Comparison of ENCODE assay signal across 14 mouse cellular contexts in the genomic region with DNA sequence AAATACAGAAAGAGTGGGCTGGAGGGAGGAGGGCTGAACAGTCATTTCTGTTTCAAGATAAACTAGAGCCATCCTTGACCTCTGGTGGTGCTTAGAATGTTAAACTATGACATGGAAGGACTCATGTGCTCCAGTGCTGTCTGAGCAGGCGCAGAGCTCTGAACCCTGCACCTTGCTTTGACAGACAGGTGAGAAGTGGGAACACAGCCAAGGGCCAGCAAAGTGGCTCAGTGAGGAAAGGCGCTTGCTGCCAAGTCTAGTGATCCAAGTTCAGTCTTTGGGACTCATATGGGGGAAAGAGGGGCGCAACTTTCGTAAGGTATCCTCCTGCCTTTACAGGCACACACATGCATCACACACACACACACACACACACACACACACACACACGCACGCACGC. TPM values are rescaled to one million over a fixed set of nuclear protein-coding genes. Genes with fewer than 3 reads are reported as not detected.
DNase-seq lines count a peak whose midpoint lies in the region; ATAC-seq and TF ChIP-seq lines count a peak whose summit lies in the region.
"Had no signal": no experiment of that assay in that cellular context is flagged by ENCODE, and none has a peak within 500 bp of the region (broad histone marks: within the 10 kb centered on the region; RNA-seq: fewer than 3 reads in every experiment).

No protein-coding gene starts in this region.

- WGBS in liver, postnatal 0 days (ENCODE audit: insufficient replicate concordance): 82% methylated on average over 7 of the region's 7 CpGs
- WGBS in liver, embryonic 11.5 days: 90% methylated on average over 7 of the region's 7 CpGs

- TF ChIP-seq POLR2A in bone marrow macrophage, adult 2 months (IDR thresholded peaks at IDR 0.05; ENCODE audit: borderline replicate concordance, low read depth, low read length): no peak

- peak; percentile 39 for DNase-seq in kidney, adult 9 months
- DNase-seq in kidney, adult 8-10 months: no peak
- DNase-seq in liver, postnatal 0 days: peak; percentile 47
- DNase-seq in liver, embryonic 11.5 days (ENCODE audit: low spot score): no peak
- DNase-seq in Muller cell, postnatal 12 days (ENCODE audit: inconsistent ontology term): no peak

- H3K27ac ChIP-seq in liver, postnatal 0 days (ENCODE audit: low read depth): peak overlapping the region; percentile 8; the same call in 1 of the 2 replicates
- H3K27ac ChIP-seq in liver, embryonic 11.5 days (ENCODE audit: low read depth, low read length): no peak overlapping the region
- H3K27ac ChIP-seq in bone marrow macrophage, adult 2 months (ENCODE audit: insufficient read depth, low read depth, low read length): peak overlapping the region; percentile 71
- H3K27ac ChIP-seq: forebrain, embryonic 10.5 days; forebrain, embryonic 13.5 days; gastrocnemius, adult 2 months; hindbrain, embryonic 12.5 days; hindbrain, embryonic 15.5 days had no signal

- H3K4me2 ChIP-seq in liver, postnatal 0 days (ENCODE audit: low read depth, low read length): no peak overlapping the region
- no peak overlapping the region for H3K4me2 ChIP-seq in liver, embryonic 11.5 days
- H3K4me2 ChIP-seq: heart, embryonic 11.5 days; hindbrain, embryonic 15.5 days had no signal

- no peaks in the 10 kb centered on the region for H3K27me3 ChIP-seq in liver, postnatal 0 days (ENCODE audit: insufficient read depth, low read length)
- no peaks in the 10 kb centered on the region; the same call in 1 of the 2 replicates for H3K27me3 ChIP-seq in liver, embryonic 11.5 days (replicated peaks; ENCODE audit: control insufficient read depth, insufficient read depth, low read length)
- H3K27me3 ChIP-seq: forebrain, embryonic 13.5 days; hindbrain, embryonic 12.5 days; hindbrain, embryonic 15.5 days; Patski had no signal

- TF ChIP-seq EP300 in liver, postnatal 0 days (IDR thresholded peaks at IDR 0.05; ENCODE audit: low read depth): no peak

- no peak for ATAC-seq in liver, postnatal 0 days
- ATAC-seq in liver, embryonic 11.5 days (replicated peaks; ENCODE audit: low FRiP score): no peak
- ATAC-seq: Patski had no signal

- no peaks in the 10 kb centered on the region for H3K36me3 ChIP-seq in liver, postnatal 0 days (replicated peaks; ENCODE audit: insufficient read depth, low read length)
- no peaks in the 10 kb centered on the region for H3K36me3 ChIP-seq in liver, embryonic 11.5 days (ENCODE audit: control insufficient read depth, insufficient read depth, low read length)
- H3K36me3 ChIP-seq: forebrain, embryonic 10.5 days; hindbrain, embryonic 12.5 days; hindbrain, embryonic 15.5 days had no signal

- H3K9ac ChIP-seq in liver, postnatal 0 days (replicated peaks): no peak overlapping the region
- no peak overlapping the region for H3K9ac ChIP-seq in liver, embryonic 11.5 days (ENCODE audit: low read depth, low read length)
- H3K9ac ChIP-seq: forebrain, embryonic 13.5 days; hindbrain, embryonic 12.5 days; hindbrain, embryonic 15.5 days had no signal

- H3K4me1 ChIP-seq in liver, postnatal 0 days (ENCODE audit: insufficient read depth): peaks cover 14% of the 10 kb centered on the region
- H3K4me1 ChIP-seq in liver, embryonic 11.5 days (replicated peaks; ENCODE audit: control insufficient read depth, insufficient read depth, low read length): peaks cover 4% of the 10 kb centered on the region; the same call in 1 of the 2 replicates
- peaks cover 74% of the 10 kb centered on the region for H3K4me1 ChIP-seq in bone marrow macrophage, adult 2 months (ENCODE audit: control insufficient read depth, insufficient read depth, low read length)
- H3K4me1 ChIP-seq: forebrain, embryonic 13.5 days; hindbrain, embryonic 12.5 days; hindbrain, embryonic 15.5 days had no signal

- TF ChIP-seq CTCF in liver, postnatal 0 days (IDR thresholded peaks at IDR 0.05; ENCODE audit: low read depth): no peak
- no peak for TF ChIP-seq CTCF in bone marrow macrophage, adult 2 months (IDR thresholded peaks at IDR 0.05; ENCODE audit: low read depth, low read length)

- no peaks in the 10 kb centered on the region for H3K9me3 ChIP-seq in liver, postnatal 0 days (ENCODE audit: low read length)
- no peaks in the 10 kb centered on the region for H3K9me3 ChIP-seq in liver, embryonic 11.5 days (ENCODE audit: control insufficient read depth, low read length)
- H3K9me3 ChIP-seq: forebrain, embryonic 10.5 days; forebrain, embryonic 13.5 days; hindbrain, embryonic 12.5 days; hindbrain, embryonic 15.5 days had no signal

- no peak overlapping the region for H3K4me3 ChIP-seq in liver, postnatal 0 days (ENCODE audit: low read depth, low read length)
- H3K4me3 ChIP-seq in liver, embryonic 11.5 days (ENCODE audit: low read depth, low read length): no peak overlapping the region
- H3K4me3 ChIP-seq in bone marrow macrophage, adult 2 months (ENCODE audit: insufficient read depth, low read length): no peak overlapping the region
- H3K4me3 ChIP-seq: forebrain, embryonic 13.5 days; gastrocnemius, adult 2 months; hindbrain, embryonic 12.5 days; hindbrain, embryonic 15.5 days had no signal

RNA-seq across cellular contexts. Expression of gene Nenf, which starts 41.8 kb away (rescaled TPM):
- 36.6 and 37.0 TPM in 2 replicates for polyA plus RNA-seq in liver, postnatal 0 days (2015; fragmentation: Nextera tagmentation; extraction: Ambion mirVana)
- polyA plus RNA-seq in liver, embryonic 11.5 days (2014; fragmentation: Nextera tagmentation; extraction: Ambion mirVana): 53.6 and 56.4 TPM in 2 replicates
- 43.9 and 46.5 TPM in 2 replicates for polyA plus RNA-seq in bone marrow macrophage, adult 2 months (2012; ENCODE audit: insufficient read depth, insufficient read length, missing spikeins)

RNA-seq across cellular contexts. Expression of gene Tmem206, which starts 49.5 kb away (rescaled TPM):
- polyA plus RNA-seq in liver, postnatal 0 days (2015; fragmentation: Nextera tagmentation; extraction: Ambion mirVana): 3.8 and 4.4 TPM in 2 replicates
- 15.4 and 18.8 TPM in 2 replicates for polyA plus RNA-seq in liver, embryonic 11.5 days (2014; fragmentation: Nextera tagmentation; extraction: Ambion mirVana)
- 35.0 and 37.6 TPM in 2 replicates for polyA plus RNA-seq in bone marrow macrophage, adult 2 months (2012; ENCODE audit: insufficient read depth, insufficient read length, missing spikeins)

RNA-seq across cellular contexts. Expression of gene Atf3, which starts 58.3 kb away (rescaled TPM):
- 1.00 and 1.3 TPM in 2 replicates for polyA plus RNA-seq in liver, postnatal 0 days (2015; fragmentation: Nextera tagmentation; extraction: Ambion mirVana)
- polyA plus RNA-seq in liver, embryonic 11.5 days (2014; fragmentation: Nextera tagmentation; extraction: Ambion mirVana): 3.1 and 3.6 TPM in 2 replicates
- polyA plus RNA-seq in bone marrow macrophage, adult 2 months (2012; ENCODE audit: insufficient read depth, insufficient read length, missing spikeins): 103 and 107 TPM in 2 replicates
- polyA plus RNA-seq: CD4-positive, CD25-positive, alpha-beta regulatory T cell, adult 4 months had no signal

Comparison
In these comparisons a context has a peak if more than half of its experiments do, and no peak if none do; other contexts are left out.
1. DNase-seq: peak in kidney, adult 9 months (single experiment) and liver, postnatal 0 days (single experiment); none in kidney, adult 8-10 months (0 of 2), liver, embryonic 11.5 days (single experiment) and Muller cell, postnatal 12 days (single experiment).
2. RNA of gene Atf3, which starts 58.3 kb away (polyA plus RNA-seq): 103 to 107 TPM in bone marrow macrophage, adult 2 months; 3.1 to 3.6 TPM in liver, embryonic 11.5 days and 1.00 to 1.3 TPM in liver, postnatal 0 days; every median in the first group is over 10 times any median in the second.